Mouse (Mus musculus) urinary bladder, postnatal 36 days (tissue): Measurements from ENCODE around the gene Plpp6.
A peak's percentile ranks its signal among the peaks of the same experiment; 100 is the strongest.
"Not testable (repeated sequence)": the region's sequence is repeated elsewhere in the genome, so short reads cannot be mapped to it uniquely, and the experiment has no call there.

Source experiments
- DNase-seq, 2 experiments: peaks; one replicate each; pipeline ENCODE4 v3.0.0; 2022; ENCODE audit warnings: low spot score in 2 of 2, mixed read lengths in 1 of 2

Plpp6 gene

GRCm38 (mm10) chr19:28982617-28983016 lies 18.9 kb downstream of the Plpp6 start:
- no peak for DNase-seq

DNA sequence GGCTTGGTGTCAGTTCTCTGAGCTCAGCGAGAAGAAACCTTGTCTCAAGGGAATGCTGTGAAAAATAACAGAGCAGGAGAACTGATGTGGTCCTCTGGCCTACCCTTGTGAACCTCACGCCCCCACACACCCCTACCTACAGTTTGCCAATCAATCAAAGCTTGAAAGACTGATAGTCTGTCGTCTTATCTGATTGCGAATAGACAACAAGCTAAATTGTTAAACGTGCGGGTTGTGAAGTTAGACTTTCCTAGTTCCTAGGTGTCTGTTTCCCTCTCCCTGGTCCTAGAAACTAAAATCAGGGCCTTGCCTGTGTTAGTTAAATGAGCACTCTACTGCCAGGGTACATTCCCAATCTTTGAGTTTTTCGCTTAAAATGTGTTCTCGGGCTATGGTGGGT lies 25.8 kb downstream of the Plpp6 start:
- DNase-seq, result no peak

DNA sequence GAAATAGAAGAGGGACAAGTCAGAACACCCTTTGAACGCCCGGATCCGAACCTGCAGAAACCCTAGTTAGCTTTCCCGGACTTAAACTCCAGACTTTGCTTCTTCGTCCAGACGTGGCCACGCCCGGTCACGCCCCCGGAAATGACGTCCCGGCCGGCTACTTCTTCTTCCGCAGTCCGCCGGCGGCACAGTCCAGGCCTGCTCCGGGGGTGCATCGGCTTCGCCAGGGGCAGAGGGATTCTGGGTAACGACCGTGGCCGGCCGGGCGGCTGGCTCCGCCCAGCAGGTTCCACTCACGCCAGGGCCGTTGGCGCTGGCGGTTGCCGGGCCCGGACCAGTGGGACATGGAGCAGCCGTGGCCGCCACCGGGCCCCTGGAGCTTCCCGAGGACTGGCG lies 26.4 kb downstream of the Plpp6 start, which contains the start of gene Cdc37l1:
TSS of gene Cdc37l1 (plus strand) at position 159 of the 396 bp plus-strand sequence.
- DNase-seq, result peak; percentile 98 to 99

- no peak for DNase-seq
Observed at GRCm38 (mm10) chr19:28990590-28991221, 27.0 kb downstream of the Plpp6 start.

DNA sequence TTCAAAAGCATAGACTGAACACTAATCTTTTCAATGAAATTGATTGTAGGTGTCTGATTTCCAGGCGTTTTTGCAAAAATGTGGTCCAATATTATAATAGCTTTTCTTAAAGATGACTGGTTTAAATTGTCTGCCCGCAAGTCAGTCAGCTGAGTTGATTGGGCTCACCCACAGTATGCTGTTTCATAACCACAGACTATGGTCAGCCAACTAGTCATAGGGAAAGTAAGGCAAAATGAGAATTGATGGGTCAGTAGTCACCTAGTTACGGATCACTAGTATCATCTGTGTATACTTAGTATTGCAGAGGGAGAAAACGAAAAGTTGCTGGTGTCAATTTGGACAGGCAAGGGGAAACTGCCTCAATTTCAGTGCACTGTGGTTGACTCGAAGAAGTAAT lies 27.6 kb downstream of the Plpp6 start:
- no peak for DNase-seq

GRCm38 (mm10) chr19:28994870-28995269 lies 31.1 kb downstream of the Plpp6 start:
- DNase-seq, result no peak

- DNase-seq, result no peak
Observed at GRCm38 (mm10) chr19:28995366-28995765, 31.6 kb downstream of the Plpp6 start.

DNA sequence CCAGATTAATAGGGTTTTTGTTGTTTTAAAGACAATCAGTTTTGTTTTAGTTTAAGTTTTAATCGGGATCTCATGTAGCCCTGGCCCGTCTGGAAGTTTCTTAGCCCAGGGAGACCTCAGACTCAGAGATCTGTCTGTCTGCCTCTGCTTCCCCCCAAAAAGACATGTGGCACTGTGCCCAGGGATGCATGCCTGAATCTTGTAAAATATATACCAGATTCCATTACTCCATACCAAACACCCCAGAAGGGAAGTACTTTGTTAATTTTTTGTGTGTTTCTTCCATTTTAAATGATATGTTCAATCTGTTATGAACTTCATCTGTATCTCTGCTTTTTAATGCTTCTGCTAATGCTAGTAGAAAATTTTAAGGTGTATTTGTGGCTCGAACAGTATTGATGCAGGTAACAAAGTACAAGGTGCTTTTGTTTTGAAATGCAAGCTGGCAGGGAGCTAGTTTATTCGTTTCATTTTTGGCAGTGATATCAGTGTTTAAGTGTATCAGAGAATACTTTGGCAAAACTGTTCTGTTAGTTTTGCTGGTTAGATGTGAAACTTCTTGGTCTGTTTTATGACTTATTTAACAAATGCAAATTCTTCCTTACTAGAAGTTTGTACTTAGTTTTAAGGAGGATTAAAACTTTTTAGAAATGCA lies 34.4 kb downstream of the Plpp6 start:
- DNase-seq, result no peak

- not testable (repeated sequence) for DNase-seq
Observed at GRCm38 (mm10) chr19:29000321-29000720, 36.6 kb downstream of the Plpp6 start.

GRCm38 (mm10) chr19:29008069-29008706 lies 44.4 kb downstream of the Plpp6 start:
- DNase-seq, result no peak

- DNase-seq, result no peak
Observed at GRCm38 (mm10) chr19:29009046-29009445, 45.3 kb downstream of the Plpp6 start.

GRCm38 (mm10) chr19:29011355-29011990 lies 47.7 kb downstream of the Plpp6 start:
- DNase-seq, result no peak

DNA sequence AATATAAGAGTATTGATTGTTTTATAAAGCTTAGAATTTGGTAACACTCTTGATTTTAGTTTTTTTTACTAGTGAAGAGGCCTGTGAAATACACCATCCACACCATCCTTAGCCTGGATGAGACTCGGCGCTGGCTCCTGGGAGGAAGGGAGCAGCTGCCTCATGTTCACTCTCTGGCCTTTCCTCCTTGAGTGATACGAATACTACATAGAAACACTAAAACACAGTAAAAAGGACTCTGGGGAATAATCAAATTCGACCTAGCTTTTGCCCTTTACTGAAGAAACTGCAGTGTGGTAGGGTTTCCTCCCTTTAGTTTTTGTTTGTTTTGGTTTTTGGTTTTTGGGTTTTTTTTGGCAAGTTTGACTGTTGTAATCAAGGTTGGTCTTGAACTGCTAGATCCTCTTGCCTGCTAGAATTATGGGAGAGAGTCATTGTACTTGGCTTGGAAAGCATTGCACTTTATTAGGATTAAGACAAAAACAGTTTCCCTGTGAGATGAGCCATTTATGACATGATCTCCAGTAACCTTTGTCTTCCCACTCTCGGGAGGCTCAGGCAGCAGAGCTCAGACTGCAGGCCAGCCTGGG lies 50.8 kb downstream of the Plpp6 start:
- DNase-seq, result no peak

DNA sequence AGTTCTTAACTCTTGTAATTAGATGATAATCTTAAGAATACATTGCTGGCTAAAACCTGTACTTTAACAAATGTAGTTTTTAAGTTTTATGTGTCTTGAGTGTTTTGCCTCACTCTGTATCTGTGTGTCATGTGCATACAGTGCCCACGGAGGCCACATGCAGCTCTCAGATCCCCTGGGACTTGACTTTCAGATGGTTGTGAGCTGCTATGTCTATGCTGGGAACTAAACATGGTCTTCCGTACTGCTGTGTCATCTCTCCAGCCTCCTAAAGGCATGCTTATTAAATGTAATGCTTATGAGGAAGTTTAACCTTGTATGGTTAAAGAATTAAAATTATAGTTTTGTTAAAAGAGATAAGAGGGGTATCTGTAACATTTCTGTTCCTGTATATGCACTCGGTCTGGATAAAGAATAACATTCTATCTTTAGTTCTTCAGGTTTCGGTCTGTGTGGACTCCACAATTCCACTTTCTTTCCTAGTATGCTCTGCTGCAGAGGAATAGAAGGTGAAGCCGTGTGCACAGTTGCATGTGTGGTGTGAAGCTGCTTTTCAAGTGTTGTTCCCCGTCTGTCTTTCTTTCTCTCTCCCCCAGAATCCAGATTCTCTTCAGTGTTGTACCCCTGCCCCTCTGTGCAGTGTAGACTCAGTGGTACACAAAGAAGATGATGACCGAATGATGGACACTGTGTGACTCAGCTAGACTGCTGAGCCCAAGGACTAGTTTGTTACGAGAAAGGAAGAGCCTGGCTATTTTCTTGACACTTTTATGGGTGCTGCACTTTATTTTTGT lies 51.9 kb downstream of the Plpp6 start:
- DNase-seq, result no peak

- DNase-seq, result no peak
Observed at GRCm38 (mm10) chr19:29016204-29016765, 52.5 kb downstream of the Plpp6 start.
